Mouse (Mus musculus): Measurements from ENCODE around the gene Kcnk6.
"Not testable (repeated sequence)": the region's sequence is repeated elsewhere in the genome, so short reads cannot be mapped to it uniquely, and the experiment has no call there.

Gene Kcnk6

DNA sequence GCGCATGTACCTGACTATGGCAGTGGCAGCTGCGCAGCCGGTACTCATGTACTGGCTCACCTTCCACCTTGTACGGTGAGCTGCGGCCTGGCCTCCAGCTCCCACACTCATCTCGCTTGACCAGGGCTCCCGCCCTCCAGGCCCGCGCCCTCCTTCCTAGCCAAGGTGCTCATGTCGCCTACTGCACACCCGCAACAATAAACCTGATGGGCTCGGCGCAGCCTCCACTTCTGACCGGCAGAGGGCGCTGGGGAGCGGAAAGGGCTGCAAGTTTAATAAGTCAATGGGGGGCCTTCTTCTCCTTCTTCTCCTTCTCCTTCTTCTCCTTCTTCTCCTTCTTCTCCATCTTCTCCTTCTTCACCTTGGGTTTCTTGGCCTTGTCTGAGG lies 15.0 kb upstream of the Kcnk6 start:
- in situ Hi-C loops (cut with MboI, MseI) = no loop called here

DNA sequence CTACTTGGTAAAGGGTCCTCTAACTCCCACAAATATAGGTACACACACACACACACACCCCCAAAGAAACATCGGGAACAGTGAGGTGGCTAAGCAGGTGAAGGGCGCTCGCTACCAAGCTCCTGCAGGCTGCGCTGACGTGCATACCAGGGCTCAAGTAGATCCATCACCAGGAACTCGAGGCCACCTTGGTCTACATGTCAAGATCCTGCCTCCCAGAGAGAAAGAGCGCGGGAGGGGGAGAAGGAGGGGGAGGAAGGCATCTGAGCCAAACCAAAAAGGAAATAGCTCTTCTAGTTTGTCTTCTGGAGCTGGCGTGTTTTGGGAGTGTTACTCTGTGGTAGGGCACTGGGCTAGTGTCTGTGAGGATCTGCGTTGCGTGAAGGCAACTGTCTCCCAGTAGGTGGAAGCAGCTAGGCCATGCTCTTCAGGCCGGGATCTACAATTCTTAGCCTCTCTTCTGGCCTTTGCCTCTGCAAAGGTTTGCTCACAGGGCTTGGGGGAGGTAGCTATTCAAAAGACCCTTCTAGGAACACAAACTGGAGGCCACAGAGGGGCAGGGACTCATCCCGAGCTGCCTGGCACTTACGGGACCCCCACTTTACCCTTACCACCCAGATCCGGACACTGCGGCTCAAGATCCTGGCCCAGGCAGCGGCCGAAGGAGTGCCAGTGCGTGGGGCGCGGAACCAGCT lies 14.5 kb upstream of the Kcnk6 start:
- in situ Hi-C loops (cut with MboI, MseI) = no loop called here

- in situ Hi-C loops (cut with MboI, MseI) = no loop called here
Measured at GRCm38 (mm10) chr7:29246015-29246414, 13.7 kb upstream of the Kcnk6 start.

DNA sequence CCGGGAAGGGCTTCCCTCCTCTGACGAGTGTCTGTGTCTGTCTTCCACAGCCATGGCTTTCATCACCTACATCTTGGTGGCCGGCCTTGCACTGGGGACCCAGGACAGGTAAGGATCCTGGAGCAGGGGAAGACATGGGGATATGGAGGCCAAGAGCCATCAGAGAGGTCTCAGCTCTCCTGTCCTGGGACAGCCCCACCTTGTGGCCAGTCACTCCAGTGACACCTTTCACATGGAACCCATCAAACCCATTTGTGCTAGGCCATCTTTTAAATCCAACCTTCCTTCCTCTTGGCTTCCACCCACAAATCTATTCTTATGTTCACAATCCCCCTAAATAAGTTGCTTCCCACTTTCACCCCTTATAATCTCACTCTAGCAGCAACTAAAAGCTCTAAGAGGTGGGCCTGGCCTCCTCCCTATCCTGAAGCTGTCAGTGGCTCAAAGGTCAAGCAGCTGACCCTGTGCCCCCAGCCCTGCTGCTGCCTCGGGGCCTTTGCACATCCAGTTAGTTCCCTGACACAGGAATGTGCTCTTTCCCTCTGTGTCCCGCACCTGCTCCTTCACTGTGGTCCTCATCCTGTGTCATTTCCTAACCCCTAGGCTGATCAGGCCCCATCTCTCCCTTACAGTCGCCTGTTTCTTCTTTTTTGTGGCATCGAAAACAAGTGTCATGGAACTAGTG lies 12.6 kb upstream of the Kcnk6 start:
- in situ Hi-C loops (cut with MboI, MseI) = no loop called here

DNA sequence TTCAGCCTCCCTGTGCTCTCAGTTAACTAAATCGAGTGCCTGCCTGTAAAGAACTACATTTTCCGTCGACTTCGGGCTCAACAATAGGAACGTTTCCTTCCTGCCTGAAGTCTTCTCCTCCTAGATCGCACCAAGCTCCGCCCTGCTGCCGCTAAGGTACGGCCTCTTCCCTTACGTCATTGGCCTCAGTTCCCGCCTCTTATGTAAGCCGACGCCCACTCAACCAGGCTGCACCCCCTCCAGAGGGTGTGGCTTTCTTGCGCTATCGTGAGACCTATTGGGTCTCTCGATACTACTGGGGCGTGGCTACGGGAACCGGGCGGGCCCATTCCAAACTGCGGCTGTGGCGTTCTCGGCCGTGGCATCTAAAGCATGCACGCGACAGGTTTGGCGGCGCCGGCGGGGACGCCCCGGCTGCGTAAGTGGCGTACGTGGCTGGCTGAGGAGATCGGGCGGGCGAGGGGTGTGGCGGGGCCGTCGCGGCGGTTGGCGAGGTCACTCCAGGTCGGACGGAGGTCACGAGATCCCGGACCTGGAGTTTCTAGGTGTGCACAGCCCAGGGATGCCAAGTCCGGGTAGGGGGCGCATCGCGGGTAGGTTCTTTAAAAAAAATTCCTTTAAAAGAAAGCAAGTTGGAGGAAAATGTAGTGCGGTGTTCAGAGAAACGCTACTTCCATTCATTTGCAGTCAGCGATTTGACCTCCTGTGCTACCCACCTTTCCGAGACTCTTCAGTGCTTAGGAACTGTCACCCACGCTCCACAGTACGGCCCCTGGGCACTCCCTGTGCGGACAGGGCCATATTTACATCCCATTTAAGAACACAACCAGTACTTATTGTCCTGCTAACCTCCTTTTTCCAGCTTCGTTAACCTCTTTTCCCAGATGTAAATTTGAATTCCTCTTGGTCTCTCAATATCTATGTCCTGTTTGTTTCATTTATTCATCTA lies 6.0 kb upstream of the Kcnk6 start, which contains the start of gene Yif1b:
Gene Yif1b, plus strand, starts transcription at position 311 of the 949 bp plus-strand sequence.
- in situ Hi-C loops (cut with MboI, MseI) = no loop called here

GRCm38 (mm10) chr7:29237596-29237995 lies 5.3 kb upstream of the Kcnk6 start:
- in situ Hi-C loops (cut with MboI, MseI) = not testable (repeated sequence)

- in situ Hi-C loops (cut with MboI, MseI) = no loop called here
Measured at GRCm38 (mm10) chr7:29236593-29236992, 4.3 kb upstream of the Kcnk6 start.

GRCm38 (mm10) chr7:29234661-29235060 lies 2.3 kb upstream of the Kcnk6 start:
- in situ Hi-C loops (cut with MboI, MseI) = no loop called here

- in situ Hi-C loops (cut with MboI, MseI) = no loop called here
Measured at GRCm38 (mm10) chr7:29233745-29234144, 1.4 kb upstream of the Kcnk6 start.

GRCm38 (mm10) chr7:29231517-29231916 lies 798 bp downstream of the Kcnk6 start:
- in situ Hi-C loops (cut with MboI, MseI) = no loop called here

GRCm38 (mm10) chr7:29230560-29230959 lies 1.8 kb downstream of the Kcnk6 start:
- in situ Hi-C loops (cut with MboI, MseI) = no loop called here

GRCm38 (mm10) chr7:29228202-29228601 lies 4.1 kb downstream of the Kcnk6 start:
- in situ Hi-C loops (cut with MboI, MseI) = no loop called here

DNA sequence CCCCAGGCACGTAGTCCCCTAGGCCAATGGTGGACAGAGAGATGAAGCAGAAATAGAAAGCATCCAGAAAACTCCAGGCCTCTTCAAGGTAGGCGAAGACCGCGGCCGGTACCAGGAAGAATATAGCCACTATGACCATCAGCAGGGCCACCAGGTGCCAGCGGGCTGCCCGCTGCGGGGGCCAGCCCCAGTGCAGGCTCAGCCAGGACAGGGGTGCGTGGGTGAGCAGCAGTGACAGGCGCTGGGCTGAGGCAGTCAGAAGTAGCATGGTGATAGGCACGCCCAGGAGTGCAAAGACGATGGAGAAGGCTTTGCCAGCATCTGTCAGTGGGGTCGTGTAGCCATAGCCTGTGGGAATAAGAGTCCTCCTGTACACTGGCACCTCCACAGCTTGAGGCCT lies 6.8 kb downstream of the Kcnk6 start:
- in situ Hi-C loops (cut with MboI, MseI) = no loop called here

- in situ Hi-C loops (cut with MboI, MseI) = no loop called here
Measured at GRCm38 (mm10) chr7:29224756-29225394, 7.4 kb downstream of the Kcnk6 start.

DNA sequence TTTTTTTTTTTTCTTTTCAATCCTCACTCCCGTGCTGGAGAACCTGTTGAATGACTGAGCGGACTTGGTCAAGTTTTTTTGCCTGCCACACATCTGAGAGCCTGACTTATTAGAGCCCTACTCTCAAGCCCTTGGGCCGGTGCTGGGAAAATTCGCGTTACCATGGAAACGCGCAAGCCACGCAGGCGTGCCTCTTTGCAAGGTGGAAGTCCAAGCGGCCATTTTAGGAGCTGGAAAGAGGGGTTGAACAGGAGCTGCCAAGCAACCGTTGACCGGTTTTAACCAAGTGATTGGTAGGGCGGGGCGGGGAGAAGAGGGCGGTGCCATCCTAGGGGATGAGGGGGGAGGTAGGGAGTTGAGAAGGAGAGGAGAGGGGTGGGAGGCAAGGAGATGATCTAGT lies 17.5 kb downstream of the Kcnk6 start:
- in situ Hi-C loops (cut with MboI, MseI) = no loop called here

- in situ Hi-C loops (cut with MboI, MseI) = no loop called here
Measured at GRCm38 (mm10) chr7:29214236-29214635, 18.1 kb downstream of the Kcnk6 start.

DNA sequence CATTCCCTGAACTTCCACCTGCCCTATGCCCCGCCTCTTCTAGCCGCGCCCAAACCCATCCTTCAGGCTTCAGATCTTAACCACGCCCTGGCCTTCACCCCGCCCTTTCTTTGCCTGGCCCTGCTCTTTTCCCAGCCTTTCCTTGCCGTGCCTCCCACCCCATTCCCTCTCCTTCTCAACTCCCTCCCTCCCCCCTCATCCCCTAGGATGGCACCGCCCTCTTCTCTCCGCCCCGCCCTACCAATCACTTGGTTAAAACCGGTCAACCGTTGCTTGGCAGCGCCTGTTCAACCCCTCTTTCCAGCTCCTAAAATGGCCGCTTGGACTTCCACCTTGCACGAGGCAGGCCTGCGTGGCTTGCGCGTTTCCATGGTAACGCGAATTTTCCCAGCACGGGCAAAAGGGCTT lies 18.6 kb downstream of the Kcnk6 start, which contains the start of gene Catsperg1:
Gene Catsperg1, minus strand, starts transcription at position 361 of the 408 bp plus-strand sequence.
- in situ Hi-C loops (cut with MboI, MseI) = no loop called here

DNA sequence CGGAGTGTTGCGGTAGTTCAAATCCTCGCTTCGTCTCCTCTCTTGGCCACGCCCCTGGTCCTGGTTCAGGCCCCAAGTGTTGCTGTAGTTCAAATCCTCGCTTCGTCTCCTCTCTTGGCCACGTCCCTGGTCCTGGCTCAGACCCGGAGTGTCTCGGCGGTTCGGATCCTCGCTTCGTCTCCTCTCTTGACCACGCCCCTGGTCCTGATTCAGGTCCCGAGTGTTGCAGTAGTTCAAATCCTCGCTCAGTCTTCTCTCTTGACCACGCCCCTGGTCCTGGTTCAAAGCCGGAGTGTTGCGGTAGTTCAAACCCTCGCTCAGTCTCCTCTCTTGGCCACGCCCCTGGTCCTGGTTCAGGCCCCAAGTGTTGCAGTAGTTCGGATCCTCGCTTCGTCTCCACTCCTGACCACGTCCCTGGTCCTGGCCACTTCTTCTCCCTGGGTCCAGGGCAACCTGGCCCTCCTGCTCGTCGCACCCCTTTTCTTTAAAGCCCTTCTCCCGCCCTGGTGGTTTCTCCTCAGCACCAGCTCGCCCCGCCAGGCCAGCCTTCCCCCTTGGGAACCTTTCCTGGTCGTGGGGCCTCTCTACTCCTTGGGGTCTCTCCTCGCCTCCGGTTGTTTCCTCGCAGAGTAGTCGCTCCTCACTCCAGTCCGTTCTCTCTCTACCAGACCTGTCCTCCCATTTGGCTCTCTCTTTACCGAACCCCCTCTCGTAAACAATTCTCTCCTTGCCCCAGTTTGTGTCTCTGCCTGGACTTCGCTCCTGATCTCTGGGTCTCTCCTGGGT lies 19.3 kb downstream of the Kcnk6 start:
- in situ Hi-C loops (cut with MboI, MseI) = not testable (repeated sequence)

- in situ Hi-C loops (cut with MboI, MseI) = no loop called here
Measured at GRCm38 (mm10) chr7:29212199-29212765, 20.0 kb downstream of the Kcnk6 start.

DNA sequence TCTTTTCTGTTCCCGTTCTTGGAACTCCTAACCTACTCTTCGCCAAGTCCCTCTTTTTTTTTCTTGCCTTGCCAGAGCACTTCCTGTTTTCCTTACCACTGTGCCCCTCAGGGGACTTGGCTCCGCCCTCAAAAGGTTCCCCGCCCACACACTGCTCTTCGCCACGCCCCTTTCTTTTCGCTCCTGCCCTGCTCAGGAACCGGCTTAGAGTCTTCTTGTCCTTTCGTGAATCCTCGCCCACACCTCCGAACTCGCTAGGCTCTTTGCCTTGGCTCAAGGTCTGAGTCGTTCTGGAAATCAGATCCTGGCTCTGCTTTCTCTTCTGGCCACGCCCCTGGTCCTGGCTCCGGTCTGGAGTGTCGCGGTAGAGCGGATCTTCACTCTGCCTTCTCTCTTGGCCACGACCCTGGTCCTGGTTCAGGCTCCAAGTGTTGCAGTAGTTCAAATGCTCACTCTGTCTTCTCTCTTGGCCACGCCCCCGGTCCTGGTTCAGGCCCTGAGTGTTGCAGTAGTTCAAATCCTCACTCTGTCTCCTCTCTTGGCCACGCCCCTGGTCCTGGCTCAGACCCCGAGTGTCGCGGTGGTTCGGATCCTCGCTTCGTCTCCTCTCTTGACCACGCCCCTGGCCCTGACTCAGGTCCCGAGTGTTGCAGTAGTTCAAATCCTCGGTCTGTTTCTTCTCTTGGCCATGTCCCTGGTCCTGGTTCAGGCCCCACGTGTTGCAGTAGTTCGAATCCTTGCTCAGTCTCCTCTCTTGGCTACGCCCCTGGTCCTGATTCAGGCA lies 20.7 kb downstream of the Kcnk6 start:
- in situ Hi-C loops (cut with MboI, MseI) = no loop called here

Measured in T-helper 17 cell (primary cell).